Mouse (Mus musculus): ENCODE data around the gene Ipcef1.

Gene Ipcef1

GRCm38 (mm10) chr10:7052315-7053017 is at the start of gene Ipcef1:
Ipcef1 (minus strand) TSS chr10:7052478.
- DNase-seq, result no peak

GRCm38 (mm10) chr10:7077971-7078370 is 25.7 kb upstream of the Ipcef1 start:
- no peak for DNase-seq

- no peak for DNase-seq
Measured at GRCm38 (mm10) chr10:7077389-7077808, 25.1 kb upstream of the Ipcef1 start.

GRCm38 (mm10) chr10:7076662-7077211 is 24.5 kb upstream of the Ipcef1 start:
- no peak for DNase-seq

- DNase-seq, result peak in 1 of 2 experiments; percentile 7
Measured at GRCm38 (mm10) chr10:7076201-7076600, 23.9 kb upstream of the Ipcef1 start.

GRCm38 (mm10) chr10:7075661-7076060 is 23.4 kb upstream of the Ipcef1 start:
- DNase-seq, result no peak

GRCm38 (mm10) chr10:7074231-7074630 is 22.0 kb upstream of the Ipcef1 start:
- DNase-seq, result no peak

- DNase-seq, result no peak
Measured at GRCm38 (mm10) chr10:7070924-7071323, 18.6 kb upstream of the Ipcef1 start.

GRCm38 (mm10) chr10:7070100-7070835 is 18.0 kb upstream of the Ipcef1 start:
- DNase-seq, result no peak

- no peak for DNase-seq
Measured at GRCm38 (mm10) chr10:7069090-7069489, 16.8 kb upstream of the Ipcef1 start.

GRCm38 (mm10) chr10:7068608-7069007 is 16.3 kb upstream of the Ipcef1 start:
- DNase-seq, result no peak

GRCm38 (mm10) chr10:7063752-7064457 is 11.6 kb upstream of the Ipcef1 start:
- DNase-seq, result no peak

- DNase-seq, result no peak
Measured at GRCm38 (mm10) chr10:7062993-7063392, 10.7 kb upstream of the Ipcef1 start.

GRCm38 (mm10) chr10:7060326-7060725 is 8.0 kb upstream of the Ipcef1 start:
- no peak for DNase-seq

GRCm38 (mm10) chr10:7057546-7057945 is 5.3 kb upstream of the Ipcef1 start:
- DNase-seq, result no peak

- DNase-seq, result no peak
Measured at GRCm38 (mm10) chr10:7054560-7055205, 2.4 kb upstream of the Ipcef1 start.

- DNase-seq, result no peak
Measured at GRCm38 (mm10) chr10:7049901-7050300, 2.4 kb downstream of the Ipcef1 start.

- DNase-seq, result no peak
Measured at GRCm38 (mm10) chr10:7047919-7048291, 4.4 kb downstream of the Ipcef1 start.

GRCm38 (mm10) chr10:7047288-7047918 is 4.9 kb downstream of the Ipcef1 start:
- DNase-seq, result no peak

- no peak for DNase-seq
Measured at GRCm38 (mm10) chr10:7043896-7044295, 8.4 kb downstream of the Ipcef1 start.

- no peak for DNase-seq
Measured at GRCm38 (mm10) chr10:7041032-7041431, 11.2 kb downstream of the Ipcef1 start.

GRCm38 (mm10) chr10:7037194-7037593 is 15.1 kb downstream of the Ipcef1 start:
- no peak for DNase-seq
